Mouse (Mus musculus) CD8-positive naive resting alpha-beta T cell, adult 2 months (primary cell): Measurements from ENCODE around the gene Mrpl17.
"Not testable (repeated sequence)": the region's sequence is repeated elsewhere in the genome, so short reads cannot be mapped to it uniquely, and the experiment has no call there.

ENCODE experiments used
- DNase-seq, 2 experiments: peaks; one replicate each; pipeline ENCODE4 v3.0.0; 2022; ENCODE audit warnings: low read depth in 2 of 2, low spot score in 2 of 2

The Mrpl17 gene

GRCm38 (mm10) chr7:105810877-105811489, at the start of gene Mrpl17:
Gene Mrpl17 (minus strand): TSS chr7:105811099.
- peak; percentile 100 for DNase-seq

GRCm38 (mm10) chr7:105855718-105856560, 45.0 kb upstream of the Mrpl17 start:
- not testable (repeated sequence) for DNase-seq

DNA sequence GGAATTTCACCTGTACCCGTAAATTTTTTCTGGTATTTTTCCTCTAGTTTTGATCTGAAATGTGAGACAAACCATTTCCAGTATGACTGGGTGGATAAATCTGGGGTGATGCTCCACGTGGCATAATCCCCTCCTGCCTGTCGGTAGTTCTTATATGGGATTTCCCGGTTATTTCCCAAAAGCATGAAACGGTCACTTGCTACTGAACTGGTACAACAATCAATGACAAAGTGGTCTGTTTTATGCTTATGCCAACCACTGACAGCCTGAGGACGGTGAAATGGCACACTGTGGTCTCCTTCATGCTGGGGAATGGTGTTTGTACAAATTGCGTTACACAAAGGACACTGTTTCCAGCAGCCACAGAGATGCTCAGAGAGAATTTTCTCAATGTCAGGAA, 13.4 kb upstream of the Mrpl17 start:
- no peak for DNase-seq

GRCm38 (mm10) chr7:105818483-105818882, 7.6 kb upstream of the Mrpl17 start:
- no peak for DNase-seq

GRCm38 (mm10) chr7:105816736-105817135, 5.8 kb upstream of the Mrpl17 start:
- DNase-seq, result no peak

DNA sequence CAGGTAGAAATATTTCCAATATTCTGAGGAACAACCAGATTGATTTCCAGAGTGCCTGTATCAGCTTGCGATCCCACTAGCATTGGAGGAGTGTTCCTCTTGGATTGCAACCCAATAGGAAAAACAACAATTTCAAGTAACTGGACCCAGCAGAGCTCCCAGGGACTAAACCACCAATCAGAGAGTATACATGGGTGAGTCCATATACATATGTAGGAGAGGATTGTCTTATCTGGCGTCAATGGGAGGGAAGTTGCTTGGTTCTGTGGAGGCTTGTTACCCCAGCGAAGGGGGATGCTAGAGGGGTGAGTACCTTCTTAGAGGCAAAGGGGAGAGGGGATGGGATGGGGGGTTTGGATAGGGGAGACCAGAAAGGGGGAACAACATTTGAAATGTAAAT, 2.4 kb upstream of the Mrpl17 start:
- DNase-seq, result no peak

DNA sequence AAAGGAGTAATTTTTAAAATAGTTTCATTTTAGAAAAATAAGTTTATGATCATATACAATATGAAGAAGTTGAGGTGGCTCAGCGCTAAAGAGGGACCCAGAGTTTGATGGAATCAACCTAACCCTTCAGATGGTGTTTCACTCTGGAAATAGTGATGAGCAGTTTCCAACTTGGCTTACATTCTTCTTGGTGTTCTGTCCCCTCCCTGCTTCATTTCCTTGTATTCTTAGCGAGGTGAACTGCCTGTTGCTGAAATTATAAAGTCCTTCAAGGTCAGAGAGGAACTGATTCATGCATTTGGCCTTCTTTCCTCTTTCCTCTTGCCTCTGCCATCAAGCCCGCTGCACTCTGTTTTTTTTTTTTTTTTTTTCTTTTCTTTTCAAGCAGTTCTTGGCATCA, 1.7 kb upstream of the Mrpl17 start:
- DNase-seq, result no peak

- no peak for DNase-seq
Measured at GRCm38 (mm10) chr7:105811516-105811915, 617 bp upstream of the Mrpl17 start.

DNA sequence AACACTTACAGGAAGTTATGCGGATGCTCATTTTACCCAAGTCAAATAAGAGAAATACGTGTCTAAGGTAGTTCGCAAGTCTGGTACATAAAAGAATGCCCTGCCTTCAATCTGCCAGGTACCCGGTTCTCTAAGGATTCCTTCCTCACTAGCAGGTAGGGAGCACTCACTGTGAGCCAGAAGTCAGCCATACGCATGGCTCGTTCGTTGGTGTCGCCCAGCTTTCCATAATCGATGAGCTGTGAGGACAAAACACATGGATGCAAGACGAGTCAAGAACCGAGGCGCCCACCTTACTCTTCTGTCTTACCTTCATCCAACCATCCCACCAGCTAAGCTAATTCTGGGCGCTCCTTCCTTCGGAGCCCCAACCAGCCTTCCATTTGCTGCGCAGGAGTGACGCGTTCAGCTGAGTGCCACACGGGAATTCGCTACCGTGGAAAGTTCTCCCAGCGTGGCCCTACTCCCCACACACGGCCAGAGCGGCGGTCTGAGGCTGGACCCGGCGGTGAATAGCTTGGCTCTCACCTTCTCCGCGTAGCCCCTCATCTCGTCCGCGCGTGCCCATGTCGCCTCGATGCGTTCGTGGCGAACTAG, 521 bp downstream of the Mrpl17 start:
- no peak for DNase-seq

DNA sequence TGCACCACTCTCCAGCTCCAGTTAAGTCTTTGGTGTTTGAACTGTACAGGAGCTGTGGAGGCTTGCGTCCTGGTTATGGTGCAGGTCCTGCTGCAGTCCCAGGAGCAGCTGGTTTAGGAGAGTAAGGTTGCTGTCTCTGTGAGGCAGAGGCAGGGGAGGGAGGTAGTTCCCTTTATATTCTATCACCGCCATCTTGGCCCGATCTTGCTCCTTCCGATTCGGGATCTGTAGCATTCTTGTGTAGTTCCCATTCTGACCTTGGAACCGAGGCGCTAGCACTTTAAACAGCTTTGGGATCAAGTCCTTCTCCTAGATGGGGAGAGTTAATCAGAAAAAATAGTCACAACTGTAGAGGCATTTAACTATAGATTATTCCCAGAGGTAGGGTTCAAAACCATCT, 1.1 kb downstream of the Mrpl17 start:
- no peak for DNase-seq

DNA sequence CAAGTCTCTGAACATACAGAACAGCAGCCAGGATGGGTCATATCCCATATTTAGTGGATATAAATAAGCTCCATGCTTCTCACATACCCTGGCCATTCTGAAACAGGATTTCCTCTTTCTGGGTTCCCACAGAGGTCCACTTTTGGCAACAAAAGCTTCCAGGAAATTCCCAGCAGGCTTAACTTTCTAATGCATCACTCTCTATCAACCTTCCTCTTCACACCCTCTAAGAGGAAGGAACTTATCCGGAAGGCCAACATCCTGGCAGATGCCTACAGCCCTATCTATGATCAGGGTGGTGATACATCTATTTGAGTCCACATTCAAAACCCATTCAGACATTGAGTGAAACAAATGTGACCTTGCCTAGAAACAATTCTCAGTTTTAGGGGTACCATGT, 2.5 kb downstream of the Mrpl17 start:
- DNase-seq, result no peak

DNA sequence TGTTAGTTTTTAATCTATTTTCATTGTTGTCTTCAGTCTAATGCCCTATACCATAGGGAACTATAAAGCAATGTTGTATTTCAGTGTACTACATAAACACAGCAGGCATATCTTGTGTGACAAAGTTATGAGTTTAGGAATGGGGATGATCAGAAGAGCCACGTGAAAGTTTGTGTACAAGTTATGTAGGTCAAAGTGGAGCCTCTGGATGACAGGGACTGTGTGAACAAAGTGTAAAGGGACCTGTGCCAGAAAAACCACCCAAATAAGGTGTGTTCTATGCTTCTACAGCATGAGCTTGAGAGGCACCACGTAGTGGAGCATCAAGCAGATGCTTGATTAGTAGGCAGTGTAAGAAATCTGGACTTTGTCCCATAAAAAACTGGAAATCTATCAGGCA, 4.2 kb downstream of the Mrpl17 start:
- DNase-seq, result no peak

- no peak for DNase-seq
Measured at GRCm38 (mm10) chr7:105806125-105806524, 4.8 kb downstream of the Mrpl17 start.

- no peak for DNase-seq
Measured at GRCm38 (mm10) chr7:105803428-105803827, 7.5 kb downstream of the Mrpl17 start.

DNA sequence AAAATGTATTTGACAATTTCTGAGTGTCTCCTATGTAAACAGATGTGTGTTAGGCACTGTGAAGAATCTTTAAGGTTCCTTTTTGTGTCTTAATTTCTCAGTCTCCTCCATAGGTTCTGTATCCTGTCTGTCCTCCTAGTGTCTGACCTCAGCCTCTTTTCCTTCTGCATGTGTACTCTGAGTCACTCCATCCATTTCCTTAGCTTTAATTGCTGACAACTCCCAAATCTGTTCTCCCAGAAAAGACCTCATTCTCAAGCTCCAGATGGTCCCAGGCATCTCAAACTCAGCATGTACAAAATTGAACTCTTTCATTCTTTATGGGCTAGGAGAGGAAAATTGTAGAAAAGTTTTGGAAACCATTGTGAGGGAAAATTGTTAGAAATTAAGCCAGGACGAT, 8.1 kb downstream of the Mrpl17 start:
- no peak for DNase-seq

GRCm38 (mm10) chr7:105802312-105802711, 8.6 kb downstream of the Mrpl17 start:
- no peak for DNase-seq

DNA sequence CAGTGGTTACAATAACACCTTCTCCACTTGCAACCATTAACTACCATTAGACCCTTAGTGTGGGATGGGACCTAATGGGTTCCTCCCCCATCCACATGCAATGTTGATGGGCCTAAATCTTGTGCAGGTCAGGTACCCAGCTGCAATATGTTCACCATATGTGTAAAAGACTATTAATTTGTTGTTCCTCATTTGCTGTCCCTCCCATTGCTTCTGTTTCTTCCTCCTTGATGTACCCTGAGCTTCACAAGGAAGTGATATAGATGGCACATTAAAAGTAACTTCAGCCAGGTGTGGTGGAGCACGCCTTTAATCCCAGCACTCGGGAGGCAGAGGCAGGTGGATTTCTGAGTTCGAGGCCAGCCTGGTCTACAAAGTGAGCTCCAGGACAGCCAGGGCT, 13.9 kb downstream of the Mrpl17 start:
- no peak for DNase-seq

GRCm38 (mm10) chr7:105795759-105796366, 15.0 kb downstream of the Mrpl17 start:
- no peak for DNase-seq

- no peak for DNase-seq
Measured at GRCm38 (mm10) chr7:105793701-105794100, 17.2 kb downstream of the Mrpl17 start.

DNA sequence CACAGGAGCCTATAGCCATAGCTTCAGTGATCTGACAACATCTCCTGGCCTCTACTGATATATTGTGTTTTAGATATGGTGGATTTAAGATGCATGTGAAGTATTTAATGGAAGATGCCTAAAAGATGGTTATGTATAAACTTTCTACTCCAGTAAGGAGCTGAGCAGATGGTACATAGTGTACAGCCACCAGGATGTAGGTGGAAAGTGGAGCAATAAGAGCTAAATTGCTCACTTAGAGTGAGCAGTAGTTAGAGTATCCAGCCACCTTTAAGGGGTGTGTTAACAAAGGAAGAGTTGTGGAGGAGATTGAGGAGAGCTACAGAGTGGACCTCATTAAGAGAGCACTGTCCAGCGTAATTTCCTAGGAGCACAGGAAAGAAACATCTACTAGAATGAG, 19.8 kb downstream of the Mrpl17 start:
- DNase-seq, result no peak

DNA sequence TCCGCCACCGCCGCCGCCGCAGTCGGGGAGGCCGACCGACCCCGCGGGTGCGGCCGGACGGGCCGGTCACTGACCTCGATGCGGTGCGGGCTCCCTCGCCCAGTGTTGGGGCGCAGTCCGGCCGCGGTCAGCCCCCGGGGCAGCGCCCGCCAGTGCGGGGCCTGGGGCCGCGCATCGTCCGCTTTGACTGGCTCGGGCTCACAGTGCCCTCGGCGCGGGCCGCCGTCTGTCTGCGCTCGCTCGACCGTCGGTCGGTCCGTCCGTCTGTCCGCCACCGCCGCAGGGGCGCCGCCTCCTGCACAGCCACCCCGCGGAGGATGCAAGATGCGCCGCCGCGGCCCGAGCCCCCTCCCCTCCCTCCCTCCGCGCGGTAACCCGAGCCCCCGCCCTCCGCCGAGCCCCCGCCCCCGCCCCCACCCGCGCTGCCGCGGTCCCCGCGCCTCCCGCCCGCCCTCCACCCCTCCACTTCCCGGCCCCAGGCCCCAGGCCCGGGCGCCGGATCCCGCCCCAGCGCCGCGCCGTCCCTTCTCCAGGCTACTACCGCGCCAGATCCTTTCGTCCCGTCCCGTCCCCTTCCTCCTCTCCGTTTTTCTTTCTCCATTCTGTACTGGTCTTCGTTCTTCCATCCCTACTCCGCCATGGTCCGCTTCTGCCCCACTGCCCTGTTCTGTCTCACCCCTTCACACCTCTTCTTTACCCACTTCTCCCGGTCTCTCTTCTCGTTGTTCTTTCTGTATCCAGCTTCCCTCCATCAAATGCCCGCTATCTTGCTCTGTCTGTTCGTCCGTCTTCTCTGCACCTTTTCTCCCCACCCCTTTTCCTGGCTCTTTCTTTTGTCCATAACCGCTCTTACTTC, 23.4 kb downstream of the Mrpl17 start, which contains the start of gene Dchs1:
TSS of gene Dchs1 (minus strand) at position 370 of the 856 bp plus-strand sequence.
- no peak for DNase-seq
